18 mouse cellular contexts compared by ENCODE assay signal in the genomic region with DNA sequence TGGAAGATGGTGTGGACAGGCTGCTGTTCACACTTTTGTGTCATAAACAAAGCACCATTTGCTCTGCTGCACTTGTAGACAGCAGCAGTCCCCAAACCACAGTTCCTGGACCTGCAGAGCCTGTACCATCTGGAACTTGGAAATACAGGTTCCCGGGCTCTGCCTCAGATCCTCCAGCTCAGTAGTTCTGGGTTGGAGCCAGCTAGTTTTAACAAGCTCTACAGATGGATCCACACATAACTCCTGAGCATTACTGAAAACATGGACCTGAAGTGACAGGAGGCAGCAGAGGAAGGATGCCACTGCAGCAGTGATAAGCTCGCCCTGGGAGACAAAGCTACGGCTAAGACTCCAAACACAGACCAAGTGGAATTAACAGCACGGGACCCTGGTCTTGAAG. TPM values are rescaled to one million over a fixed set of nuclear protein-coding genes. Genes with fewer than 3 reads are reported as not detected.
DNase-seq lines count a peak whose midpoint lies in the region; ATAC-seq and TF ChIP-seq lines count a peak whose summit lies in the region.
"Had no signal": no experiment of that assay in that cellular context is flagged by ENCODE, and none has a peak within 500 bp of the region (broad histone marks: within the 10 kb centered on the region; RNA-seq: fewer than 3 reads in every experiment).

No protein-coding gene starts in this region.

- H3K27ac ChIP-seq in midbrain, postnatal 0 days (ENCODE audit: low read depth, low read length): no peak overlapping the region
- no peak overlapping the region for H3K27ac ChIP-seq in midbrain, embryonic 15.5 days
- H3K27ac ChIP-seq: limb, embryonic 13.5 days; midbrain, embryonic 12.5 days had no signal

- no peaks in the 10 kb centered on the region for H3K4me1 ChIP-seq in midbrain, postnatal 0 days (ENCODE audit: insufficient read depth, low read length)
- H3K4me1 ChIP-seq in midbrain, embryonic 15.5 days: no peaks in the 10 kb centered on the region
- H3K4me1 ChIP-seq in lung, adult 2 months (ENCODE audit: control insufficient read depth, insufficient read depth, low read length): no peaks in the 10 kb centered on the region
- H3K4me1 ChIP-seq: limb, embryonic 13.5 days; midbrain, embryonic 12.5 days had no signal

- no peaks in the 10 kb centered on the region for H3K36me3 ChIP-seq in midbrain, postnatal 0 days (ENCODE audit: insufficient read depth, low read length)
- no peaks in the 10 kb centered on the region for H3K36me3 ChIP-seq in midbrain, embryonic 15.5 days (replicated peaks)
- H3K36me3 ChIP-seq: limb, embryonic 13.5 days; midbrain, embryonic 12.5 days had no signal

- TF ChIP-seq CTCF in midbrain, postnatal 0 days (IDR thresholded peaks at IDR 0.05): no peak
- TF ChIP-seq CTCF in lung, adult 2 months (IDR thresholded peaks at IDR 0.05; ENCODE audit: insufficient read depth, low read length): no peak

- H3K9ac ChIP-seq in midbrain, postnatal 0 days (replicated peaks; ENCODE audit: low read length, poor library complexity, severe bottlenecking): no peak overlapping the region
- H3K9ac ChIP-seq in midbrain, embryonic 15.5 days: no peak overlapping the region
- H3K9ac ChIP-seq: limb, embryonic 13.5 days; liver, postnatal 0 days; midbrain, embryonic 12.5 days had no signal

- no peak for DNase-seq in frontal cortex, postnatal 14 days (ENCODE audit: low spot score in 2 of 2)
- peak; percentile 63 for DNase-seq in midbrain, postnatal 0 days (ENCODE audit: low spot score)
- DNase-seq in left cerebral cortex, postnatal 25 days (ENCODE audit: low spot score in 2 of 2): peak; percentile 34 to 80
- no peak for DNase-seq in lung, adult 2 months
- DNase-seq: adrenal gland, postnatal 10 days; cerebellum, adult 9-11 months; gastrocnemius, postnatal 10 days; heart, postnatal 10 days; kidney, adult 8-10 months; kidney, postnatal 4 days; liver, postnatal 0 days; lung, postnatal 36 days had no signal

- H3K27me3 ChIP-seq in midbrain, postnatal 0 days (ENCODE audit: insufficient read depth, low read length): no peaks in the 10 kb centered on the region
- H3K27me3 ChIP-seq in midbrain, embryonic 15.5 days (replicated peaks): no peaks in the 10 kb centered on the region
- H3K27me3 ChIP-seq: limb, embryonic 13.5 days; midbrain, embryonic 12.5 days had no signal

- 79% methylated on average over 4 of the region's 4 CpGs for WGBS in midbrain, postnatal 0 days
- WGBS in midbrain, embryonic 15.5 days: 80% methylated on average over 4 of the region's 4 CpGs
- WGBS in lung, adult 2 months: 85% methylated on average over 4 of the region's 4 CpGs

- no peak for TF ChIP-seq POLR2A in lung, adult 2 months (IDR thresholded peaks at IDR 0.05; ENCODE audit: borderline replicate concordance, extremely low read depth, low read depth, low read length)

- peak; percentile 93 for ATAC-seq in frontal cortex, adult (ENCODE audit: low TSS enrichment)
- ATAC-seq in midbrain, postnatal 0 days (ENCODE audit: low FRiP score): no peak
- no peak for ATAC-seq in midbrain, embryonic 15.5 days (replicated peaks)
- no peak for ATAC-seq in erythroid progenitor cell, adult 5-6 weeks (replicated peaks; ENCODE audit: low FRiP score, poor library complexity, severe bottlenecking)
- ATAC-seq: liver, postnatal 0 days had no signal

- H3K4me3 ChIP-seq in midbrain, postnatal 0 days (ENCODE audit: low read depth, low read length): no peak overlapping the region
- H3K4me3 ChIP-seq in midbrain, embryonic 15.5 days: no peak overlapping the region
- H3K4me3 ChIP-seq in lung, adult 2 months (replicated peaks; ENCODE audit: extremely low read depth, low read depth, low read length): no peak overlapping the region
- H3K4me3 ChIP-seq: erythroblast, embryonic 14.5 days; limb, embryonic 13.5 days; midbrain, embryonic 12.5 days had no signal

- H3K4me2 ChIP-seq in midbrain, postnatal 0 days (ENCODE audit: low read depth, low read length, poor library complexity, severe bottlenecking): no peak overlapping the region
- no peak overlapping the region for H3K4me2 ChIP-seq in midbrain, embryonic 15.5 days
- H3K4me2 ChIP-seq: limb, embryonic 13.5 days; midbrain, embryonic 12.5 days had no signal

- no peaks in the 10 kb centered on the region for H3K9me3 ChIP-seq in midbrain, postnatal 0 days (ENCODE audit: low read length)
- H3K9me3 ChIP-seq in midbrain, embryonic 15.5 days: no peaks in the 10 kb centered on the region
- H3K9me3 ChIP-seq: limb, embryonic 13.5 days; midbrain, embryonic 12.5 days had no signal

- intact Hi-C loops in left cerebral cortex, postnatal 25 days (cut with DNase I): no loop called here

RNA-seq across cellular contexts. Expression of a gene that starts 9.4 kb away (rescaled TPM):
- 0.76 and 0.99 TPM in 2 replicates for total RNA-seq in midbrain, postnatal 0 days (2014; rRNA removed)
- polyA plus RNA-seq in midbrain, postnatal 0 days (2015; fragmentation: Nextera tagmentation; extraction: Ambion mirVana): 1.4 TPM in 2 replicates
- polyA plus RNA-seq in midbrain, embryonic 15.5 days (2015; fragmentation: Nextera tagmentation; extraction: Ambion mirVana): 0.59 and 1.3 TPM in 2 replicates
- total RNA-seq in left cerebral cortex, postnatal 25 days (2021): 10 to 100 TPM in 1 of 2 experiments, 1 to 10 TPM in 1; 6.8 to 11.0 TPM
- 7.2 TPM in 1 of 2 replicates, not detected in the other for total RNA-seq in erythroid progenitor cell, adult 5-6 weeks (2015; ENCODE audit: low replicate concordance)
- 8.1 and 38.3 TPM in 2 replicates for total RNA-seq in erythroid progenitor cell, adult 5-6 weeks (2017; ENCODE audit: low replicate concordance)
- polyA plus RNA-seq in lung, adult 2 months (2012; rRNA removed): 20.7 and 26.2 TPM in 2 replicates
- polyA plus RNA-seq: erythroblast, embryonic 14.5 days had no signal

Comparison
In these comparisons a context has a peak if more than half of its experiments do, and no peak if none do; other contexts are left out.
1. DNase-seq: peak in midbrain, postnatal 0 days (single experiment) and left cerebral cortex, postnatal 25 days (2 of 2); none in frontal cortex, postnatal 14 days (0 of 2) and lung, adult 2 months (single experiment).